In the genomic region with DNA sequence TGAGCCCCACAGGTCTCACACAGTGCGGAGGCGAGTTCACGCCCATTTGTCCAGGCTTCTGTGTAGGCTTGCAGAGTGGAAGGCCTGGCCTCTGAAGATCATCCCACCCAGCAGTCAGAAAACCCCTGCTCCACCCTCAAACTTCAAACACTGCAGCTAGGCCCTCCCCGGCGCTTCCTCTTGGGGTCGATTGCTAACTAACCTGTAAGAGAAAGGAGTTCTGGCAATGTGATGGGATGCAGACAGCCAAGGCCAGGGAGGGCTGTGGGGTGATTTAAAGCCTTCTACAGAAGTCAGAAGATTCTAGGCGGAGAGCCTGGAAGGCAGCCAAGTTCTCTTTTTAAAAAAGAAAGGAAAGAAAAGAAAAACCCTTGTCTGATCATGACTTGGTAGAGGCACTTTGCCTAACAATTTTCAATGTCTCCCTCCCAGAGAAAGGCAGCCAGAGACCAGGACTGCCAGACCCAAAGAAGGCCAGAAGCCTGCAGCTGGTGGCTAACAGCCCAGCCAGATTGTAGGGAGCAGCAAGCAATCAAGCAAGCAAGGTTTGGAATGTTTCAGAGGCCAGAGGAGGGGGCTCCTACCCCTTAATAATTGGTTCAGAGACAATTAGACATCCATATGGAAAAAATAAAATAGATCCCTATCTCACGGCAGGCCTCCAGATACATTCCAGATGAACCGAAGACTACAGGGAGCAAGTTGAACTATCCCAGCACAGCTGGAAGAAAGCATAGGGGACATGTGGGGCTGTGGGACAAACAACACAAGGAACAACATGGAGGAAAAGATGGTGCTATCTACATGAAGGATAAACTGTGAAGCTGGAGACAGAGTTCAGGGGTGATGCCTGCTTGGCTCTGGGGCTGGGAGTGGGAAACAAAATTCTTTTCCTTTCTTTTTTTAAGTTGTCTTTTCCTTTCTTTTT, we compare ENCODE assay signal across 9 mouse cellular contexts. TPM values are rescaled to one million over a fixed set of nuclear protein-coding genes. Genes with fewer than 3 reads are reported as not detected.
A peak's percentile ranks its signal among the peaks of the same experiment; 100 is the strongest.
DNase-seq lines count a peak whose midpoint lies in the region; ATAC-seq lines count a peak whose summit lies in the region.
"Had no signal": no experiment of that assay in that cellular context is flagged by ENCODE, and none has a peak within 500 bp of the region (broad histone marks: within the 10 kb centered on the region; RNA-seq: fewer than 3 reads in every experiment).

No protein-coding gene starts in this region.

- no peak for DNase-seq in hindbrain, embryonic 11.5 days (ENCODE audit: low spot score)
- peak; percentile 45 for DNase-seq in Muller cell, postnatal 12 days (ENCODE audit: inconsistent ontology term)
- DNase-seq in limb, embryonic 11.5 days (ENCODE audit: low spot score): no peak
- DNase-seq in spleen, postnatal 14 days (ENCODE audit: low spot score in 2 of 2): no peak
- no peak for DNase-seq in cerebellum, postnatal 14 days
- no peak for DNase-seq in layer of hippocampus, postnatal 25 days (ENCODE audit: extremely low spot score in 1 of 2, low spot score in 1 of 2)

- ATAC-seq in hindbrain, embryonic 13.5 days (ENCODE audit: low FRiP score): no peak
- ATAC-seq in hindbrain, embryonic 11.5 days (ENCODE audit: low FRiP score): no peak
- no peak for ATAC-seq in forebrain, embryonic 15.5 days (replicated peaks)
- ATAC-seq in limb, embryonic 11.5 days (ENCODE audit: insufficient number of reproducible peaks, low FRiP score, low TSS enrichment, low read depth): no peak

- H3K27ac ChIP-seq in hindbrain, embryonic 13.5 days: peak overlapping the region; percentile 69
- no peak overlapping the region for H3K27ac ChIP-seq in hindbrain, embryonic 11.5 days (ENCODE audit: low read depth, low read length)
- H3K27ac ChIP-seq in forebrain, embryonic 15.5 days (replicated peaks): peak overlapping the region; percentile 29; the same call in 1 of the 2 replicates
- H3K27ac ChIP-seq in limb, embryonic 11.5 days (replicated peaks; ENCODE audit: low read depth, low read length): peak overlapping the region; percentile 16; the same call in 1 of the 2 replicates

- WGBS in hindbrain, embryonic 13.5 days: 50% methylated on average over 9 of the region's 9 CpGs
- WGBS in hindbrain, embryonic 11.5 days: 69% methylated on average over 9 of the region's 9 CpGs
- 46% methylated on average over 9 of the region's 9 CpGs for WGBS in forebrain, embryonic 15.5 days
- 28% methylated on average over 9 of the region's 9 CpGs for WGBS in limb, embryonic 11.5 days

- no peak overlapping the region for H3K9ac ChIP-seq in hindbrain, embryonic 13.5 days
- H3K9ac ChIP-seq in hindbrain, embryonic 11.5 days (ENCODE audit: low read depth, low read length): no peak overlapping the region
- no peak overlapping the region for H3K9ac ChIP-seq in forebrain, embryonic 15.5 days (replicated peaks)
- H3K9ac ChIP-seq in limb, embryonic 11.5 days (ENCODE audit: low read length): peak overlapping the region; percentile 36; the same call in 1 of the 2 replicates

- H3K4me2 ChIP-seq in hindbrain, embryonic 13.5 days: no peak overlapping the region
- H3K4me2 ChIP-seq in hindbrain, embryonic 11.5 days (replicated peaks; ENCODE audit: low read depth, low read length): no peak overlapping the region
- no peak overlapping the region for H3K4me2 ChIP-seq in forebrain, embryonic 15.5 days (replicated peaks)
- peak overlapping the region; percentile 16; the same call in 1 of the 2 replicates for H3K4me2 ChIP-seq in limb, embryonic 11.5 days (ENCODE audit: low read depth, severe bottlenecking)

- H3K27me3 ChIP-seq in hindbrain, embryonic 13.5 days: no peaks in the 10 kb centered on the region
- H3K27me3 ChIP-seq in hindbrain, embryonic 11.5 days (ENCODE audit: control insufficient read depth, insufficient read depth, low read length): no peaks in the 10 kb centered on the region
- no peaks in the 10 kb centered on the region for H3K27me3 ChIP-seq in forebrain, embryonic 15.5 days
- no peaks in the 10 kb centered on the region for H3K27me3 ChIP-seq in limb, embryonic 11.5 days (ENCODE audit: control insufficient read depth, insufficient read depth, low read length)

- H3K9me3 ChIP-seq in hindbrain, embryonic 13.5 days: no peaks in the 10 kb centered on the region
- no peaks in the 10 kb centered on the region for H3K9me3 ChIP-seq in hindbrain, embryonic 11.5 days (ENCODE audit: control insufficient read depth, low read length)
- H3K9me3 ChIP-seq in forebrain, embryonic 15.5 days: no peaks in the 10 kb centered on the region
- no peaks in the 10 kb centered on the region for H3K9me3 ChIP-seq in limb, embryonic 11.5 days (ENCODE audit: control insufficient read depth, low read length)

- no peaks in the 10 kb centered on the region for H3K36me3 ChIP-seq in hindbrain, embryonic 13.5 days
- H3K36me3 ChIP-seq in hindbrain, embryonic 11.5 days (ENCODE audit: control insufficient read depth, insufficient read depth, low read length): no peaks in the 10 kb centered on the region
- no peaks in the 10 kb centered on the region for H3K36me3 ChIP-seq in forebrain, embryonic 15.5 days
- no peaks in the 10 kb centered on the region for H3K36me3 ChIP-seq in limb, embryonic 11.5 days (ENCODE audit: control insufficient read depth, insufficient read depth, low read length)

- H3K4me1 ChIP-seq in hindbrain, embryonic 13.5 days (replicated peaks): peaks cover 25% of the 10 kb centered on the region
- H3K4me1 ChIP-seq in hindbrain, embryonic 11.5 days (replicated peaks; ENCODE audit: control insufficient read depth, insufficient read depth, low read length): no peaks in the 10 kb centered on the region
- peaks cover 16% of the 10 kb centered on the region for H3K4me1 ChIP-seq in forebrain, embryonic 15.5 days
- H3K4me1 ChIP-seq in limb, embryonic 11.5 days (ENCODE audit: control insufficient read depth, insufficient read depth, low read length): peaks cover 11% of the 10 kb centered on the region

- H3K4me3 ChIP-seq in hindbrain, embryonic 13.5 days: no peak overlapping the region
- no peak overlapping the region for H3K4me3 ChIP-seq in hindbrain, embryonic 11.5 days (ENCODE audit: low read depth, low read length)
- H3K4me3 ChIP-seq in forebrain, embryonic 15.5 days: no peak overlapping the region
- no peak overlapping the region for H3K4me3 ChIP-seq in limb, embryonic 11.5 days (ENCODE audit: low read depth, low read length)

RNA-seq across cellular contexts. Expression of gene Tubg2, which starts 6.3 kb away (rescaled TPM):
- polyA plus RNA-seq in hindbrain, embryonic 13.5 days (2015; fragmentation: Nextera tagmentation; extraction: Ambion mirVana): 34.6 and 38.2 TPM in 2 replicates
- 5.5 and 5.7 TPM in 2 replicates for polyA plus RNA-seq in hindbrain, embryonic 11.5 days (2014; fragmentation: Nextera tagmentation; extraction: Ambion mirVana)
- polyA plus RNA-seq in forebrain, embryonic 15.5 days (2015; fragmentation: Nextera tagmentation; extraction: Ambion mirVana): 31.2 and 32.8 TPM in 2 replicates
- polyA plus RNA-seq in limb, embryonic 11.5 days (2014; fragmentation: Nextera tagmentation; extraction: Ambion mirVana): 4.8 and 5.0 TPM in 2 replicates
- 10 to 100 TPM; 44.9 to 47.8 TPM for total RNA-seq in layer of hippocampus, postnatal 25 days (2021)
- total RNA-seq: monocyte, adult 5-6 weeks had no signal

RNA-seq across cellular contexts. Expression of gene Cntnap1, which starts 20.9 kb away (rescaled TPM):
- 2.6 and 2.8 TPM in 2 replicates for polyA plus RNA-seq in hindbrain, embryonic 13.5 days (2015; fragmentation: Nextera tagmentation; extraction: Ambion mirVana)
- polyA plus RNA-seq in hindbrain, embryonic 11.5 days (2014; fragmentation: Nextera tagmentation; extraction: Ambion mirVana): 0.29 and 0.39 TPM in 2 replicates
- polyA plus RNA-seq in forebrain, embryonic 15.5 days (2015; fragmentation: Nextera tagmentation; extraction: Ambion mirVana): 0.77 and 0.98 TPM in 2 replicates
- 0.04 and 0.21 TPM in 2 replicates for polyA plus RNA-seq in limb, embryonic 11.5 days (2014; fragmentation: Nextera tagmentation; extraction: Ambion mirVana)
- total RNA-seq in layer of hippocampus, postnatal 25 days (2021): 100 to 1,000 TPM; 158 to 169 TPM

RNA-seq across cellular contexts. Expression of gene Plekhh3, which starts 21.7 kb away (rescaled TPM):
- 8.7 and 10.2 TPM in 2 replicates for polyA plus RNA-seq in hindbrain, embryonic 13.5 days (2015; fragmentation: Nextera tagmentation; extraction: Ambion mirVana)
- polyA plus RNA-seq in hindbrain, embryonic 11.5 days (2014; fragmentation: Nextera tagmentation; extraction: Ambion mirVana): 7.7 and 8.2 TPM in 2 replicates
- 5.8 and 6.5 TPM in 2 replicates for polyA plus RNA-seq in forebrain, embryonic 15.5 days (2015; fragmentation: Nextera tagmentation; extraction: Ambion mirVana)
- 2.6 and 4.1 TPM in 2 replicates for polyA plus RNA-seq in limb, embryonic 11.5 days (2014; fragmentation: Nextera tagmentation; extraction: Ambion mirVana)
- total RNA-seq in layer of hippocampus, postnatal 25 days (2021): 10 to 100 TPM; 13.2 to 14.3 TPM

RNA-seq across cellular contexts. Expression of gene Ccr10, which starts 25.8 kb away (rescaled TPM):
- polyA plus RNA-seq in hindbrain, embryonic 13.5 days (2015; fragmentation: Nextera tagmentation; extraction: Ambion mirVana): 0.13 and 0.18 TPM in 2 replicates
- polyA plus RNA-seq in hindbrain, embryonic 11.5 days (2014; fragmentation: Nextera tagmentation; extraction: Ambion mirVana): 0.19 TPM in 1 of 2 replicates, not detected in the other
- polyA plus RNA-seq in forebrain, embryonic 15.5 days (2015; fragmentation: Nextera tagmentation; extraction: Ambion mirVana): 0.14 and 0.19 TPM in 2 replicates
- polyA plus RNA-seq in limb, embryonic 11.5 days (2014; fragmentation: Nextera tagmentation; extraction: Ambion mirVana): 0.13 TPM in 1 of 2 replicates, not detected in the other
- under 1 TPM; 0.21 to 0.25 TPM for total RNA-seq in layer of hippocampus, postnatal 25 days (2021)

RNA-seq across cellular contexts. Expression of gene Tubg1, which starts 29.7 kb away (rescaled TPM):
- 79.6 and 84.0 TPM in 2 replicates for polyA plus RNA-seq in hindbrain, embryonic 13.5 days (2015; fragmentation: Nextera tagmentation; extraction: Ambion mirVana)
- polyA plus RNA-seq in hindbrain, embryonic 11.5 days (2014; fragmentation: Nextera tagmentation; extraction: Ambion mirVana): 97.7 and 98.6 TPM in 2 replicates
- 96.1 and 97.7 TPM in 2 replicates for polyA plus RNA-seq in forebrain, embryonic 15.5 days (2015; fragmentation: Nextera tagmentation; extraction: Ambion mirVana)
- polyA plus RNA-seq in limb, embryonic 11.5 days (2014; fragmentation: Nextera tagmentation; extraction: Ambion mirVana): 113 and 119 TPM in 2 replicates
- total RNA-seq in layer of hippocampus, postnatal 25 days (2021): 10 to 100 TPM; 44.4 to 52.3 TPM
